Mouse (Mus musculus) liver, adult 2 months (tissue): ENCODE data around the gene Shisa6.

Experiments used
- CTCF ChIP-seq: fragments of 200-500 bp; IDR thresholded peaks from 2 replicates; pipeline ENCODE4 v1.5.1; 2011; ENCODE audit warnings: low read depth, low read length, control low read depth
- POLR2A ChIP-seq: fragments of 200-500 bp; IDR thresholded peaks from 2 replicates; pipeline ENCODE4 v1.6.1; 2011; ENCODE audit warnings: low read length, control low read depth; ENCODE audit not compliant: insufficient read depth; ENCODE audit errors: extremely low read depth

- no peak for TF ChIP-seq CTCF
- TF ChIP-seq POLR2A: no peak
Measured at GRCm38 (mm10) chr11:66537820-66538219, 12.1 kb upstream of the Shisa6 start.
